Mouse (Mus musculus) ES-E14 (cell line): ENCODE measurements around the gene Gpr107.

Experiments
- CHD2 ChIP-seq: IDR thresholded peaks from 2 replicates; pipeline ENCODE4 v1.6.1; 2014; ENCODE audit warnings: mild to moderate bottlenecking, low read depth, low read length, inconsistent platforms
- ZNF384 ChIP-seq: IDR thresholded peaks from 2 replicates; pipeline ENCODE4 v1.6.1; 2012; ENCODE audit warnings: low read depth, low read length, inconsistent platforms

DNA sequence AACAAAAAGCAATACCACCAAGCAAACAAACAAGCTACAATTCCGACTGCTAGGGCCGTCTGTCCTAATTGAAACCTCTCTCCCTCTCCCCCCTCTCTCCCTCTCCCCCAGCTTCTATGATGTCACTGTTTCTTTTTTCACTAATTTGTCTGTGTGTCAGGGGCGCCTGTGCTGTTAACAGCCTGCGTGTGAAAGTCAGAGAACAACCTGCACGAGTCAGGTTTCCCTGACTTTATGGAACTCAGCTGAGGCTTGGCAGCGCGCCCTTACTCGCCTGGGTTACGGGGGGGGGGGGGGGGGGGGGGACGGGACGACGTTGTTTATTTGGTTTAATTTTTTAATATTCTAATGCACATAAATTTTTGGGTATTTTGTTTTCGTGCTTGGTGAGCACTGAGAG lies 15.8 kb upstream of the Gpr107 start:
- no peak for TF ChIP-seq CHD2
- no peak for TF ChIP-seq ZNF384
